Mouse (Mus musculus) macrophage (primary cell): ENCODE results near the gene Plxna4. TPM values are rescaled to one million over a fixed set of nuclear protein-coding genes. Genes with fewer than 3 reads are reported as not detected.

ENCODE experiments used
- H3K27ac ChIP-seq: fragments of 350-480 bp; formaldehyde crosslinking; 2 replicates; pipeline ENCODE4 v1.9.0; 2021
- H3K36me3 ChIP-seq: fragments of 350-480 bp; formaldehyde crosslinking; 2 replicates; pipeline ENCODE4 v1.9.0; 2021; ENCODE audit errors: inconsistent target
- H3K4me3 ChIP-seq: fragments of 350-480 bp; formaldehyde crosslinking; 2 replicates; pipeline ENCODE4 v1.9.0; 2021; ENCODE audit errors: inconsistent target
- H3K79me2 ChIP-seq: fragments of 350-480 bp; formaldehyde crosslinking; 2 replicates; pipeline ENCODE4 v1.9.0; 2021; ENCODE audit errors: inconsistent target
- WGBS: methylation state at CpG from one replicate; pipeline ENCODE4 v1.1.7; 2026; ENCODE audit warnings: inconsistent platforms; ENCODE audit not compliant: missing documents; 5-methylcytosine and 5-hydroxymethylcytosine counted together
- polyA plus RNA-seq: library from polyadenylated mRNA; stranded (reverse); fragments of 250-400 nt; gene quantifications from 3 replicates; pipeline ENCODE4 v1.2.4, GENCODE M21; 2018; ENCODE audit warnings: inconsistent platforms

Gene Plxna4
- polyA plus RNA-seq, 1 experiment from 2014 or later, result 0.23 TPM

DNA sequence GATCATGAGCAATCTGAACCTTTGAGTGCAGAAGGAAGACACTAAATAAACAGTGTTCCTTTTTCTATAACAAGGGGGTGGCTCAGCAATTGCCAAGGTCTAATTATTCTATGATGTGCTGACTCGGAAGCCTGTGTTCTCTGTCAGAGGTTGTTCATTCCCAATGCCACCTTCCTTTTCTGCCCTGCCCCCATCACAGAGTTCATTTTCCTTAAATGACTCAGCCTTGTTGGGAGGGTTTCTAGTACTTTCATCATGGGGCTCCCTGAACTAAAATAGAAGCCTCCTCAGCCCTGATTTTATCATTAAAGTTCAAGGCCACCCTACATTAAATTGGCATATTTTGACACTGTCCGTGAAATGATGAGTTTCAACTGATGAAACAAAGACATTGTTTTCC lies 242.0 kb downstream of the Plxna4 start:
- H3K4me3 ChIP-seq, result no peak overlapping the region
- WGBS, result 89% methylated on average over 2 of the region's 2 CpGs
- no peaks in the 10 kb centered on the region for H3K79me2 ChIP-seq
- H3K27ac ChIP-seq, result no peak overlapping the region
- H3K36me3 ChIP-seq, result no peaks in the 10 kb centered on the region

DNA sequence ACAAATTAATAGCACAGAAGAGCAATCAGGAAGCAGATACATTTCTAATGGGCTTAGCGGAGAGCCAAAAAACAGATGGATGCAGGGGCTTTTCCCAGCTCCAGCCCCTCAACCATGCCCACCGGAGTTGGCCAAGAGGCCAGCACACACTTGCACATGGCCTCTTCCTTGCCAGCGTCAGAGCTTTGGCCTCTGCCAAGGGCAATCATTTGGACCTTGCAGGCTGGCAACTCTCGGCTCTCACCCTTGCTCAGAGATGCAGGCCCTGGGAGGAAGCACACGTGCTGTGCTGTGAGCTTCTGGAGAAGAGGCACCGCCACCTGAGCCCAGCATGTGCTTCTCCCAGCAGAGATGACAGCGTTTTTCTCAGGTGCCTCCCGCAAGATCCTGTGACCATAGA lies 245.3 kb downstream of the Plxna4 start:
- 89% methylated on average over 8 of the region's 8 CpGs for WGBS
- H3K36me3 ChIP-seq, result no peaks in the 10 kb centered on the region
- H3K4me3 ChIP-seq, result no peak overlapping the region
- no peaks in the 10 kb centered on the region for H3K79me2 ChIP-seq
- no peak overlapping the region for H3K27ac ChIP-seq

DNA sequence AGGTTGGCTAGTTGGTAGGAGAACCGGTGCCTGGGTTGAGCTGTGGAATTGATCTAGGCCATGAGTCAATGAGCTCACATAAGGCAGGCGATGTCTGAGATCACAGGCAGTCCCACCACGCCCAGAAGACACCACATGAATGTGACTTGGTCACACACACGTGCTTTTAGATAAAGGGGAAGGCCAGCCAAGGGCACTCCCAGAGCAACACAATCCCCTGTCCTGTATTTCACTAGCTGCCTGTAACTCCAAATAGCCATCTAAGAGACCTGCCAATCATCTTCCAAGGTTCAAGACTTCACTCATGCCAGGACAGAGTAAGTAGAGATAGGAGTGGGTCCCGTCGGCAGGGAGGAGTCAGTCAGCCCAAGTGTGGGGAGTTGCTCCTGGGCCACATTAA lies 245.7 kb downstream of the Plxna4 start:
- H3K36me3 ChIP-seq, result no peaks in the 10 kb centered on the region
- H3K27ac ChIP-seq, result no peak overlapping the region
- 91% methylated on average over 6 of the region's 6 CpGs for WGBS
- no peak overlapping the region for H3K4me3 ChIP-seq
- no peaks in the 10 kb centered on the region for H3K79me2 ChIP-seq

DNA sequence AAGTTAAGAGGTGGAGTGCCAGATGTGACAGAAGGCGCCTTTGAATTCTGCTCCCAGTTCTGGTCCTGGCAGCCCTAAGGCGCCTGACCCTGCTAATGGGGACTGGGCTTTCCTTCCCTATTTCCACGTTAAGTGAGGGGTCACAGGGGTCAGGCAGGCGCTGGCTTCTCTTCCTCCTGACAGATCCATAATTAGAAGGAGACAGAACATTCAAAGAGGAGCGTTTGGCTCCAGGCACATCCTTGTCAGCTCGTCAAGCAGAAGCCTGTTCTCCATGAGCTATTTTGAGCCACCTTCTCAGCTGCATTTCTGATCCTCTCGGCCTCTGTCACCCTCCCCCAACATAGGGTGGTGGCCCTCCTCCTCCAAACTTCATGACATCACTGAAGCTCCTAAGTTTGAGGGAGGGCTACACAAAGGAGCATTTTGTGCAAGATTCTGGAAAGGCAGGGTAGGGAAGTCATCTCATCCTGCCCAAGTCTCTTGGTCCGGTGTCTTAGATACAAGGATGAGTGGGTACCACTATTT lies 249.5 kb downstream of the Plxna4 start:
- no peak overlapping the region for H3K4me3 ChIP-seq
- H3K36me3 ChIP-seq, result no peaks in the 10 kb centered on the region
- H3K27ac ChIP-seq, result no peak overlapping the region
- 59% methylated on average over 8 of the region's 8 CpGs for WGBS
- H3K79me2 ChIP-seq, result no peaks in the 10 kb centered on the region

DNA sequence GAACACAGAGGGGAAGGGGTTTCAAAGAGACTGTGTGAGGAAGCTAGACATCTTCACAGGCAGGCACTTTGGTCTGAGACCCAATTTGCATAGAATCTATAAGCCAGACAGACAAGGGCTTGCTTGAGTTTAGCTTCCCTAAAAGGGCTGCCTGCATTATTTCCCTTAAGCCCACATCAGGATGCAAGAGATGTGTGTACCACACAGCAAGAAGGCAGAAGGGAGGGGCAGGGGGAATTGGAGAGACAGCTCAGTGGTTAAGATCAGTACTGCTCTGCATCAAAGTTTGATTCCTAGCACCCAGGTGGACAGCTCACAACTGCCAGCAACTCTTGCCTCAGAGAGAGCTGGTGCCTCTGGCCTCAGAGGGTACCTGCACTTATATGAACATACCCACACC lies 256.7 kb downstream of the Plxna4 start:
- Histone ChIP-seq H3K4me3 (no peak overlapping the region), H3K79me2 (no peaks in the 10 kb centered on the region), H3K27ac (no peak overlapping the region), H3K36me3 (no peaks in the 10 kb centered on the region)

DNA sequence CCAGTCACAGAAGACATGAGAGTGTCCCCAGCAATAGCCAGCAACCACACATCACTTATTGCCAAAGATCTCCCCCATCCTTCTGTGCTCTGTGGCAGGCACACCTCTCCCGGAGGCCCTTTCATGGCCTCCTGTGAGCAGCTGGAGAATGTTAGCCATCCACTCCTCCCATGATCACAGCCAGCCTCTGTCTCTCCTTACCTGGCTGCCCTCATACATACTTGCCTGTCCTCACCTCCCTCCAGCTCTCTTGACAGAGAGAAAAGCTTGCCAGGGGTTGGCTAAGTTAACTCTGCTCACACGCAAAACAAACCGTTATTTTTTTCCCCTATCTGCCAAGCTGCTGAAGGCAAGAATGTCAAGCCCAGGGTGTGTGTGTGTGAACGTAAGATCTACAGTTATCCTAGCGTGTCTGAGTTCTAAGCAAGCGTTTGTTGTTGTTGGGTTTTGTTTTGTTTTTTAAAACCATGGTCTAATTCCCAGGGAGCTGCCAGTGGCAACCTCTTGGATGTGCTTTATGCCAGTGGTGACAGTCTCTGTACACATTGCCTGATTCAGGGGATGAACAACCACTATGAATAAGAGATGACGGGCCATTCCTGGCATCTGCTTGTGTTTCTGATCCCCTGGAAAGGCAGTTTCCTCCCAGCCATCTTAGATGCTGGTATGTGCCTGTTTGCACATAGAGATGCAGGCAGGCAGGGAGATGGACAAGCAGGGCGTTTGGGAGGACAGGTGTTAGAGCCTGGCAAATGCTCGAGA lies 257.8 kb downstream of the Plxna4 start:
- no peaks in the 10 kb centered on the region for H3K36me3 ChIP-seq
- WGBS, result 90% methylated on average over 9 of the region's 9 CpGs
- H3K79me2 ChIP-seq, result no peaks in the 10 kb centered on the region
- H3K4me3 ChIP-seq, result no peak overlapping the region
- no peak overlapping the region for H3K27ac ChIP-seq

DNA sequence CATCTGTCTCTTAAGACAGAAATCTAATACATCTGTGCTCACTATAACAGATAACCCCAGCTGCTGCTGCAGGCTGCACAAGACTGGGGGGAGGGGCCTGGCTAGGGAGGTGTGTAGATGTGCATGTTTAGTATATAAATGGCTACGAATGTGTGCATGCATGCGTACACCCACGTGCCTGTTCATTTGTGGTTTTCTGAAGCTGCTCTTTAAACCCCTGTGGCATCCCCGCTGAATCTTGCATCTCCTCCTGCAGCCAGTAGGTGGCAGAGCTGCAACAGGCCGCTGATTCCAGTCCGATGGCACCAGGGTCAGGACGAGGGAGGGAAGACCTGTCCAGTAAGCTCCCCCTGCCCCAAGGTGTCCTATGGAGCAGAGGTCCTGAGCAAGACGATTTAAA lies 260.0 kb downstream of the Plxna4 start:
- WGBS, result 3% methylated on average over 8 of the region's 8 CpGs
- Histone ChIP-seq H3K4me3 (no peak overlapping the region), H3K79me2 (no peaks in the 10 kb centered on the region), H3K36me3 (no peaks in the 10 kb centered on the region), H3K27ac (no peak overlapping the region)

DNA sequence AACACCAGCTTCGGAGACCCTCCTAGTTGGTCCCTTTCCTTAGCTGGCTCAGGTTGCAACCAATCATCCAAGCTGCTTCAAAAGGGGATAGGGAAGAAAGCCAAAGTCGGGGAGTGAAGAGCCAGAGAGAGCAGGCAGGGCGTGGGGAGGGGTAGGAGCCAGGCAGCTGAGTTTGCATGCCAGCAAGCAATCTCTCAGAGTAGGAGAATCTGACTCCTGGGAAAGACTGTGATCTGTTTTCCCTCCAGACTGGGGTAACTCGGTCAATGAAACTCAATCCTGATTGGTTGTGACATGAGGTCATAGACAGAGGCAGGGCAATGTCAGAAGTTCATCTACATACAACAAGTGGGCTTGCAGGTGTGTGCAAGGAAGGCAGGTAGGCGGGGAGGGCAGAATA lies 260.8 kb downstream of the Plxna4 start:
- Histone ChIP-seq H3K36me3 (no peaks in the 10 kb centered on the region), H3K27ac (no peak overlapping the region), H3K79me2 (no peaks in the 10 kb centered on the region), H3K4me3 (no peak overlapping the region)
- WGBS, result 59% methylated on average over 5 of the region's 5 CpGs

DNA sequence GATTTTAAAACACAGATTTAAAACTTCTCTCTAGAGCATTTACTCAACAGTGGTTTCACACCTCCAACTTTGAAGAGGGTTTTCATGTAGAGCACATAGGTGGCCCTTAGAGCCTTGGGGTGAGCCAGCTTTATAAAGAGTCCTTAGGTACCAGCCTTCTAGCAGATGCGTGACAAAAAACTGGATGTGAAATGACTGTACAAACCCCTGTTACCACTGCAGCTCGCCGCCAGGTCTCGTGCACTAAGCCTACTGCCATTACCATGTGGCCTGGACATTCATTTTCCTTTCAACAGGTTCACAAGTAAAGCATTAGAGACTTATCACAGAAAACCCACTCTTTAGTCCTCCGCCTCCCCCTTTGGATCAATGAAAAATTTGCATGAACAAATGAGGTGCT lies 261.6 kb downstream of the Plxna4 start:
- Histone ChIP-seq H3K27ac (no peak overlapping the region), H3K36me3 (no peaks in the 10 kb centered on the region), H3K79me2 (no peaks in the 10 kb centered on the region), H3K4me3 (no peak overlapping the region)
- WGBS, result 96% methylated on average over 5 of the region's 5 CpGs

DNA sequence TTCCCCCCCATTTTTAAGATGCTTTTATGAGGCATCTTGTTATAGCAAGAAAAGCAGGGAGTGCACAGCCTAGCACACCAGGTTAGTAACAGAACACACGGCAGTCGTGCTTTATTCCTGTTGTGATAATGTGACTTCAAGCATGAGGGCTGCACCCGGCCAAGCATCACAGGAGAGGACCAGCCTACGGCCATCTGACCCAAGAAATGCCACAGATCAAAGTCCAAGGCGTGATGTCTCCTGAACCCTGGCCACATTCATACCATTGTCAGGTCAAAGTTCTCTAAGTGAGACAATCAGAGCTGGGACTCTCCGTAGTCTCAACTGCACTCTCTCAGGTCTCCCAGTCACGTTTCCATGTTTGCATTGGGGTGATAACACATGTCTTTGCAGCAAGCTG lies 262.1 kb downstream of the Plxna4 start:
- H3K4me3 ChIP-seq, result no peak overlapping the region
- H3K27ac ChIP-seq, result no peak overlapping the region
- no peaks in the 10 kb centered on the region for H3K36me3 ChIP-seq
- WGBS, result 88% methylated on average over 7 of the region's 7 CpGs
- H3K79me2 ChIP-seq, result no peaks in the 10 kb centered on the region

DNA sequence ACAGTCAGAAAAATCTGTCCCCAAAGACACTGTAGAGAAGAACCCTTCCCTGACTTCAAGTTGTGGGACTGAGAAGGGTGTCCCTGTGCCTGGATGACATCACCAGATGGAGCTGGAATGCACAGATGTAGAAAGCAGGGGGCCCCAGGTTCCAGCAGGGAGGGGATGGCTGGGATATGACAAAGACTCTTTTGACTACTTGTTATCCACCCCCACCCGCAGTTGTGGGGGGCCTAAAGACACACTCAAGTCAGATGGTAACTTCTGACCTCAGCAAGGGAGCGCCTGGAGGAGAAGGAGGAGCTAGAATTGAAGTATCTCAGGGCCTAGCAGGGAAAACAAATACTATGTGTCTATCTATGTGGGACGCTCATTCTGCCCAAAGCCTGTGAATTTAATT lies 266.8 kb downstream of the Plxna4 start:
- WGBS, result 93% methylated on average over 3 of the region's 3 CpGs
- Histone ChIP-seq H3K27ac (no peak overlapping the region), H3K36me3 (no peaks in the 10 kb centered on the region), H3K79me2 (no peaks in the 10 kb centered on the region), H3K4me3 (no peak overlapping the region)

DNA sequence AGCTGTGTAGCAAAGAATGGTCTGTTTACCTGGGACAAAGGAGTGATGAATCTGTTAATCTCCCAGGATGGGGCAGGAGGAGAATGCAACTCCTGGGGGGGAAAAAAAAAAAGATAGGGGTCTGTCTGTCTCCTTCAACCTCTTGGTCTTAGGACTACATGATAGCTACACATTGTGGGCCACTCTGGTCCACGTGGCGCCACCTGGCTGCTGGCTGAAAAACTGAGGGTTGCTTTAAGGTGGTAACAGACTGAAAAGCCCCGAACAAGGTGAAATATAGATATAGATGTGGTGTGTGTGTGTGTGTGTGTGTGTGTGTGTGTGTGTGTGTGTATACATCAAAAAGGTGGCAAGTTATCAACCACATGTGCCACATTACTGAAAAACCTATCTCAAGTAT lies 267.7 kb downstream of the Plxna4 start:
- H3K4me3 ChIP-seq, result no peak overlapping the region
- H3K27ac ChIP-seq, result no peak overlapping the region
- no peaks in the 10 kb centered on the region for H3K36me3 ChIP-seq
- no peaks in the 10 kb centered on the region for H3K79me2 ChIP-seq
- WGBS, result 23% methylated on average over 3 of the region's 3 CpGs

DNA sequence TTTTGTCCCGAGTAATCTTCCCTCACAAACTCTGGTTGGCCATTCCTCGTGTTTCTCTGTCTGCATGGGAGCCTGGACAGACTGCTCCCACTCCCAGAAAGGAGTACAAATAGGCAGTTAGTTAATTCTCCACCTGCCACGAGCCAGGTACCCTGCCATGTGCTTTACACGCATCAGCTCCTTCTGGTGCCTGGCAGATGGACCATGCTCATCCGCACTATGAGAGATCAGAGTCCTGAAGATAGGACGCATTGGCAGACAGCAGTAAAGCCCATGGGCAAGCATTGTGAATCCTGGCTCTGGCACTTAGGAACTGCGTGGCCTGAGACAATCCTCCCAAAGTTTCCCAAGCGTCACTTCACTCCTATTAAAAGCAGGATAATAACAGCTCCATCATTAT lies 270.5 kb downstream of the Plxna4 start:
- Histone ChIP-seq H3K27ac (no peak overlapping the region), H3K79me2 (no peaks in the 10 kb centered on the region), H3K4me3 (no peak overlapping the region), H3K36me3 (no peaks in the 10 kb centered on the region)
- 97% methylated on average over 8 of the region's 8 CpGs for WGBS

DNA sequence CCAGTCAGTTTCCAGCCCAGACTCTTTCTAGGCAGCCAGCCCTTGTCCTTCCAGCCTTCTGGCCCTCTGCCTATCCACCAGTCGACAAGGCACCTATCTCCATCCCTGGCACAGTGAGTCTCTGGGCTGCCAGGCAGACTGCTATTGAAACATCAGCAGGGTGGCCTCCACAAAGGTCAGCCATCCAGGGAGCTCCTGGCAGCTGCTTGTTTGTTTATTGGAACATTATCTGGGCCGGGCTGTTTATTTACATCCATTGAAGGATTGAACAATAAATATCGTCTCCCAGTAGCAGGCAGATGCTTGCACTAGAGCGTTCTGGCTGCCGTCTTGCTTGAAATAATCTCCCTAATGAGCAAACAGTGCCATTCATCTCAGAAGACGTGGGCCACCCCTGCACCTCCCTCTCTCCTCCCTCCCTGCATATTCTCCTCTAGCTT lies 273.0 kb downstream of the Plxna4 start:
- WGBS, result 88% methylated on average over 6 of the region's 6 CpGs
- H3K79me2 ChIP-seq, result no peaks in the 10 kb centered on the region
- no peak overlapping the region for H3K4me3 ChIP-seq
- H3K27ac ChIP-seq, result no peak overlapping the region
- H3K36me3 ChIP-seq, result no peaks in the 10 kb centered on the region

DNA sequence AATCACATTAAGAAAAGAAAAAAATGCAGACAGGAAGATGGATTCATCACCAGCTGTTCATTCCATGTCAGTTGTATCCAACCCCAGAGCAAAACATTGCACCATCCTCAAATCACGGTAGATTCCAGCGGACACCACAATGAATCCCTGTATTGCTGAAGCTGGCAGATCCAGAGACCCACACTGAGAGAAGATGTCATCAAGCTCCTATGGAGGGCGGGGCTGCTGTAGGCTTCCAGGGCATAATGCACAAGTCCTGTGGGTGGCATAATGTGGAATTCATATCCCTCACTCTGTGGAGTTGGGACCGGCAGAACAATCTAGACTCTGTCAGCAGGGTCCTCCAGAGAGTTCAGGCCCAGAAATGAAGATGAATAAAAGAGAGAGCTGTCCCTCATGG lies 278.8 kb downstream of the Plxna4 start:
- WGBS, result 89% methylated on average over 2 of the region's 4 CpGs
- H3K79me2 ChIP-seq, result no peaks in the 10 kb centered on the region
- no peak overlapping the region for H3K4me3 ChIP-seq
- no peak overlapping the region for H3K27ac ChIP-seq
- no peaks in the 10 kb centered on the region for H3K36me3 ChIP-seq

DNA sequence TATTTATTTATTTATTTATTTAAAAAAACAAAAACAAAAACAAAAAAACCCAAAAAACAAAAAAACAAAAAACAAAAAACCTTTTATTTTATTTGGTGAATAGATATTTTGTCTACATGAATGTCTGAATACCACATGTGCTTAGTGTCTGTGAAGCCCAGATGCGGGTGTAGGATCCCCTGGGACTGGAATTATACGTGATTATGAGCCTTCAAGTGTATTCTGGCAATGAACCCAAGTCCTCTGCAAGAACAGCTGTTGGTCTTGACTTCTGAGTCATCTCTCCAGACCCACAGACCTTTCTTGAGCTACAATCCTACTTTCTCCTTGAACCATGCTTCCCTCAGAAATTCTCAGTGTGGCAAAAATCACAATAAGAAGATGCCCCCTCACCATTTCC lies 287.4 kb downstream of the Plxna4 start:
- H3K4me3 ChIP-seq, result no peak overlapping the region
- H3K79me2 ChIP-seq, result no peaks in the 10 kb centered on the region
- H3K36me3 ChIP-seq, result no peaks in the 10 kb centered on the region
- WGBS, result 84% methylated on average over 2 of the region's 2 CpGs
- no peak overlapping the region for H3K27ac ChIP-seq
